Comparison of ENCODE assay signal across 8 mouse cellular contexts in the genomic region with DNA sequence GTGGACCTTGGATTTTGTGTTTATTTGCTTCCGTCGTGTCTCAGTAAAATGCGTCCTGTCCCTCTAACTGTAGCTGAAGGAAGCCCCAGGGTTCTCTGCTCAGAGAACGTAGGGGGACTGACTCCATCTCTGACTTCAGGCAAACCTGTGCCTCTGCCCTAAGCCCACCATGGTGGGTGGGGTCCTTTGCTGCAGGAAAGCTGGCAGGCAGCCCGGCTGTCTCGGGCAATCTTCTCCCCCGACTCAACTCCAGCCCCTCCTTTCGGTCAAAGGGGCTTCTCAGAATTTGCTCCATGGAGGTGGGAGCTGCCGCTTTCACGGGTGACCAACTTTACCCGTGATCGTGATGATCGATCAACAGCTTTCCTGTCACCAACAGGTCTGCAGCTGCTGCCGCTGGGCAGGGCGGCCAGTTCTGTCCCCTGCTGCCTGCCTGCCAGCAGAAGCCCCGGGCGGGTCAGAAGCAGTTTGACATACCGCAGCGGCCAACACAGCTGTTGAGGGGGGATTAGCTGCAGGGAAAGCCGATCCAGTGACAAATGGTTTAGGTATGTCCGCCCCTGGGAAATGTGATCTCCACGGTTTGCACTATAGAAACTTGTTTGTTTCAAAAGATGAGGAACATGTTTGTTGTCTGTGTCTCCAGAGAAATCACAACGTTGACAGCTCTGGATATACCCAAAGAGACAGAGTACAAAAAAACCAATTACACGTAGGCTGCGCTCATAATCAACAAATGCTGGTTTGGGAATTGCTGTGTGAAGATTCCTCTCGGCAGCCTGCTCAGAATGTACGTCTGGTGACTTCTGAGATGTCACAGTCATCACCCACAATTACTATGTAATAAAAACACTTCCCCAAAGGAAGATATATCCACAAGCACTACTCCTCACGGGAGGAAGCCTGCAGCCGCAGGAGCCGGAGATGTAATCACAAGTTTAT.
DNase-seq lines count a peak whose midpoint lies in the region; ATAC-seq and TF ChIP-seq lines count a peak whose summit lies in the region.

No protein-coding gene starts in this region.

- H3K4me1 ChIP-seq in forebrain, embryonic 12.5 days = peaks cover 35% of the 10 kb centered on the region
- H3K4me1 ChIP-seq in hindbrain, embryonic 16.5 days (ENCODE audit: control insufficient read depth, insufficient read depth, low read depth, low read length) = peaks cover 18% of the 10 kb centered on the region

- H3K9ac ChIP-seq in forebrain, embryonic 12.5 days = peak overlapping the region; percentile 51
- H3K9ac ChIP-seq in hindbrain, embryonic 16.5 days (ENCODE audit: low read depth, low read length) = peak overlapping the region; percentile 44

- no peak for DNase-seq in layer of hippocampus, adult 2 months (ENCODE audit: low spot score in 2 of 2)
- no peak for DNase-seq in layer of hippocampus, adult 8-10 months (ENCODE audit: low spot score in 2 of 2)
- DNase-seq in lung, postnatal 14 days = peak; percentile 26
- peak; percentile 46 for DNase-seq in urinary bladder, postnatal 14 days (ENCODE audit: low spot score)
- DNase-seq in frontal cortex, postnatal 10 days (ENCODE audit: low spot score in 2 of 2) = no peak
- no peak for DNase-seq in cerebellum, adult 11 months

- no peaks in the 10 kb centered on the region for H3K36me3 ChIP-seq in forebrain, embryonic 12.5 days (replicated peaks)
- H3K36me3 ChIP-seq in hindbrain, embryonic 16.5 days (ENCODE audit: control insufficient read depth, insufficient read depth, low read length) = no peaks in the 10 kb centered on the region

- no peaks in the 10 kb centered on the region for H3K27me3 ChIP-seq in forebrain, embryonic 12.5 days
- H3K27me3 ChIP-seq in hindbrain, embryonic 16.5 days (replicated peaks; ENCODE audit: control insufficient read depth, insufficient read depth, low read length) = no peaks in the 10 kb centered on the region

- ATAC-seq in forebrain, embryonic 12.5 days (ENCODE audit: low FRiP score) = peak; percentile 39; the same call in 1 of the 2 replicates
- ATAC-seq in hindbrain, embryonic 16.5 days = peak; percentile 57

- H3K9me3 ChIP-seq in forebrain, embryonic 12.5 days = no peaks in the 10 kb centered on the region
- H3K9me3 ChIP-seq in hindbrain, embryonic 16.5 days (ENCODE audit: control insufficient read depth, low read length) = no peaks in the 10 kb centered on the region

- H3K4me3 ChIP-seq in layer of hippocampus, adult 2 months = peak overlapping the region; percentile 42
- peak overlapping the region; percentile 33 for H3K4me3 ChIP-seq in forebrain, embryonic 12.5 days (replicated peaks)
- peak overlapping the region; percentile 24 for H3K4me3 ChIP-seq in hindbrain, embryonic 16.5 days (ENCODE audit: low read length)

- H3K27ac ChIP-seq in layer of hippocampus, adult 2 months = no peak overlapping the region; the same call in 1 of the 2 replicates
- peak overlapping the region; percentile 59; the same call in 1 of the 2 replicates for H3K27ac ChIP-seq in forebrain, embryonic 12.5 days
- peak overlapping the region; percentile 80 for H3K27ac ChIP-seq in hindbrain, embryonic 16.5 days (ENCODE audit: low read depth, low read length)

- TF ChIP-seq CTCF in layer of hippocampus, adult 2 months (conservative IDR thresholded peaks at IDR 0.05) = no peak

- WGBS in forebrain, embryonic 12.5 days = 17% methylated on average over 30 of the region's 30 CpGs
- 10% methylated on average over 30 of the region's 30 CpGs for WGBS in hindbrain, embryonic 16.5 days

- H3K4me2 ChIP-seq in forebrain, embryonic 12.5 days = peak overlapping the region; percentile 55
- peak overlapping the region; percentile 54 for H3K4me2 ChIP-seq in hindbrain, embryonic 16.5 days (ENCODE audit: low read length)

Comparison
In these comparisons a context has a peak if more than half of its experiments do, and no peak if none do; other contexts are left out.
1. DNase-seq: peak in lung, postnatal 14 days (single experiment) and urinary bladder, postnatal 14 days (single experiment); none in layer of hippocampus, adult 2 months (0 of 2), layer of hippocampus, adult 8-10 months (0 of 2), frontal cortex, postnatal 10 days (0 of 2) and cerebellum, adult 11 months (single experiment).
2. Peak in every context shown above with its lines, with median percentiles within 50 percentile points of each other: H3K4me3 ChIP-seq.